Mouse (Mus musculus): ENCODE results near the gene Pla2g2f. TPM values are rescaled to one million over a fixed set of nuclear protein-coding genes. Genes with fewer than 3 reads are reported as not detected.

Pla2g2f gene
- polyA plus RNA-seq, 2 experiments = 0.02 TPM; not detected in 1

- Histone ChIP-seq H3K4me3 (ENCODE audit: insufficient read depth in 1 of 2, low read depth in 2 of 2, low read length in 2 of 2) (no peak overlapping the region), H3K36me3 (replicated peaks; ENCODE audit: control insufficient read depth, insufficient read depth, low read depth) (no peaks in the 10 kb centered on the region), H3K9ac (replicated peaks) (no peak overlapping the region), H3K4me2 (ENCODE audit: low read depth) (no peak overlapping the region), H3K4me1 (replicated peaks; ENCODE audit: control insufficient read depth in 2 of 2, insufficient read depth in 2 of 2, low read length in 1 of 2) (no peaks in the 10 kb centered on the region), H3K27ac (no peak overlapping the region), H3K27me3 (ENCODE audit: control insufficient read depth, insufficient read depth, low read length) (no peaks in the 10 kb centered on the region), H3K9me3 (ENCODE audit: control insufficient read depth, low read length) (no peaks in the 10 kb centered on the region)
- WGBS (ENCODE audit: insufficient replicate concordance) = 48% methylated on average over 5 of the region's 5 CpGs
- no peak for ATAC-seq (ENCODE audit: insufficient read depth)
- DNase-seq (ENCODE audit: low read depth in 3 of 3, low spot score in 3 of 3) = no peak
- no peak for TF ChIP-seq CTCF (IDR thresholded peaks at IDR 0.05; ENCODE audit: low read depth)
- TF ChIP-seq EP300 (IDR thresholded peaks at IDR 0.05; ENCODE audit: low read depth) = no peak
Measured at GRCm38 (mm10) chr4:138772386-138772785, 15.0 kb upstream of the Pla2g2f start.

GRCm38 (mm10) chr4:138771970-138772369 is 14.5 kb upstream of the Pla2g2f start:
- Histone ChIP-seq H3K36me3 (replicated peaks; ENCODE audit: control insufficient read depth, insufficient read depth, low read depth) (no peaks in the 10 kb centered on the region), H3K9me3 (ENCODE audit: control insufficient read depth, low read length) (no peaks in the 10 kb centered on the region), H3K4me2 (ENCODE audit: low read depth) (no peak overlapping the region), H3K9ac (replicated peaks) (no peak overlapping the region), H3K27me3 (ENCODE audit: control insufficient read depth, insufficient read depth, low read length) (no peaks in the 10 kb centered on the region), H3K4me1 (replicated peaks; ENCODE audit: control insufficient read depth in 2 of 2, insufficient read depth in 2 of 2, low read length in 1 of 2) (no peaks in the 10 kb centered on the region), H3K4me3 (ENCODE audit: insufficient read depth in 1 of 2, low read depth in 2 of 2, low read length in 2 of 2) (no peak overlapping the region), H3K27ac (no peak overlapping the region)
- TF ChIP-seq EP300 (IDR thresholded peaks at IDR 0.05; ENCODE audit: low read depth) (no peak), CTCF (IDR thresholded peaks at IDR 0.05; ENCODE audit: low read depth) (no peak)
- 59% methylated on average over 10 of the region's 10 CpGs for WGBS (ENCODE audit: insufficient replicate concordance)
- ATAC-seq (ENCODE audit: insufficient read depth) = no peak
- DNase-seq (ENCODE audit: low read depth in 3 of 3, low spot score in 3 of 3) = no peak

- no peaks in the 10 kb centered on the region for H3K27me3 ChIP-seq (ENCODE audit: control insufficient read depth, insufficient read depth, low read length)
- no peak overlapping the region for H3K4me3 ChIP-seq (ENCODE audit: insufficient read depth in 1 of 2, low read depth in 2 of 2, low read length in 2 of 2)
- 40% methylated on average over 9 of the region's 9 CpGs for WGBS (ENCODE audit: insufficient replicate concordance)
- no peak overlapping the region for H3K9ac ChIP-seq (replicated peaks)
- DNase-seq (ENCODE audit: low read depth in 3 of 3, low spot score in 3 of 3) (no peak), ATAC-seq (ENCODE audit: insufficient read depth) (no peak)
- H3K9me3 ChIP-seq (ENCODE audit: control insufficient read depth, low read length) = no peaks in the 10 kb centered on the region
- no peaks in the 10 kb centered on the region for H3K36me3 ChIP-seq (replicated peaks; ENCODE audit: control insufficient read depth, insufficient read depth, low read depth)
- H3K27ac ChIP-seq = no peak overlapping the region
- TF ChIP-seq EP300 (IDR thresholded peaks at IDR 0.05; ENCODE audit: low read depth) (no peak), CTCF (IDR thresholded peaks at IDR 0.05; ENCODE audit: low read depth) (no peak)
- H3K4me2 ChIP-seq (ENCODE audit: low read depth) = no peak overlapping the region
- no peaks in the 10 kb centered on the region for H3K4me1 ChIP-seq (replicated peaks; ENCODE audit: control insufficient read depth in 2 of 2, insufficient read depth in 2 of 2, low read length in 1 of 2)
Measured at GRCm38 (mm10) chr4:138762266-138762665, 4.8 kb upstream of the Pla2g2f start.

- 67% methylated on average over 11 of the region's 11 CpGs for WGBS (ENCODE audit: insufficient replicate concordance)
- Histone ChIP-seq H3K4me1 (replicated peaks; ENCODE audit: control insufficient read depth in 2 of 2, insufficient read depth in 2 of 2, low read length in 1 of 2) (no peaks in the 10 kb centered on the region), H3K4me2 (ENCODE audit: low read depth) (no peak overlapping the region), H3K9me3 (ENCODE audit: control insufficient read depth, low read length) (no peaks in the 10 kb centered on the region), H3K9ac (replicated peaks) (no peak overlapping the region), H3K27ac (no peak overlapping the region), H3K27me3 (ENCODE audit: control insufficient read depth, insufficient read depth, low read length) (no peaks in the 10 kb centered on the region), H3K36me3 (replicated peaks; ENCODE audit: control insufficient read depth, insufficient read depth, low read depth) (no peaks in the 10 kb centered on the region), H3K4me3 (ENCODE audit: insufficient read depth in 1 of 2, low read depth in 2 of 2, low read length in 2 of 2) (no peak overlapping the region)
- ATAC-seq (ENCODE audit: insufficient read depth) (no peak), DNase-seq (ENCODE audit: low read depth in 3 of 3, low spot score in 3 of 3) (no peak)
- no peak for TF ChIP-seq EP300 (IDR thresholded peaks at IDR 0.05; ENCODE audit: low read depth)
- no peak for TF ChIP-seq CTCF (IDR thresholded peaks at IDR 0.05; ENCODE audit: low read depth)
Measured at GRCm38 (mm10) chr4:138755983-138756382, 1.4 kb downstream of the Pla2g2f start.

- Histone ChIP-seq H3K9me3 (ENCODE audit: control insufficient read depth, low read length) (no peaks in the 10 kb centered on the region), H3K27me3 (ENCODE audit: control insufficient read depth, insufficient read depth, low read length) (no peaks in the 10 kb centered on the region), H3K27ac (no peak overlapping the region), H3K4me3 (ENCODE audit: insufficient read depth in 1 of 2, low read depth in 2 of 2, low read length in 2 of 2) (no peak overlapping the region), H3K4me1 (replicated peaks; ENCODE audit: control insufficient read depth in 2 of 2, insufficient read depth in 2 of 2, low read length in 1 of 2) (no peaks in the 10 kb centered on the region), H3K9ac (replicated peaks) (no peak overlapping the region), H3K4me2 (ENCODE audit: low read depth) (no peak overlapping the region), H3K36me3 (replicated peaks; ENCODE audit: control insufficient read depth, insufficient read depth, low read depth) (no peaks in the 10 kb centered on the region)
- ATAC-seq (ENCODE audit: insufficient read depth) = no peak
- no peak for DNase-seq (ENCODE audit: low read depth in 3 of 3, low spot score in 3 of 3)
- TF ChIP-seq EP300 (IDR thresholded peaks at IDR 0.05; ENCODE audit: low read depth) = no peak
- TF ChIP-seq CTCF (IDR thresholded peaks at IDR 0.05; ENCODE audit: low read depth) = no peak
- WGBS (ENCODE audit: insufficient replicate concordance) = 56% methylated on average over 4 of the region's 4 CpGs
Measured at GRCm38 (mm10) chr4:138755439-138755838, 2.0 kb downstream of the Pla2g2f start.

All from liver, embryonic 14.5 days (tissue).